Comparison of ENCODE assay signal across 11 mouse cellular contexts in genomic region chr5:123694468-123694867, GRCm38 (mm10). TPM values are rescaled to one million over a fixed set of nuclear protein-coding genes. Genes with fewer than 3 reads are reported as not detected.
A peak's percentile ranks its signal among the peaks of the same experiment; 100 is the strongest.
DNase-seq lines count a peak whose midpoint lies in the region; TF ChIP-seq lines count a peak whose summit lies in the region.
"Had no signal": no experiment of that assay in that cellular context is flagged by ENCODE, and none has a peak within 500 bp of the region (broad histone marks: within the 10 kb centered on the region; RNA-seq: fewer than 3 reads in every experiment).

No protein-coding gene starts in this region.

- TF ChIP-seq CTCF in embryonic fibroblast, embryonic 13.5 days (IDR thresholded peaks at IDR 0.05; ENCODE audit: borderline replicate concordance, insufficient read depth, low read length) = no peak

- H3K27ac ChIP-seq in embryonic fibroblast, embryonic 13.5 days (ENCODE audit: insufficient read depth, low read length) = peak overlapping the region; percentile 88
- H3K27ac ChIP-seq: limb, embryonic 12.5 days; neural tube, embryonic 12.5 days had no signal

- TF ChIP-seq POLR2A in embryonic fibroblast, embryonic 13.5 days (IDR thresholded peaks at IDR 0.05; ENCODE audit: low read depth, low read length) = no peak

- intact Hi-C loops in heart, postnatal 25 days (cut with DNase I) = no loop called here

- H3K4me3 ChIP-seq in embryonic fibroblast, embryonic 13.5 days (ENCODE audit: insufficient read depth, low read length) = no peak overlapping the region
- H3K4me3 ChIP-seq: limb, embryonic 12.5 days; neural tube, embryonic 12.5 days had no signal

- H3K4me1 ChIP-seq in embryonic fibroblast, embryonic 13.5 days (ENCODE audit: control insufficient read depth, insufficient read depth, low read length) = peaks cover 6% of the 10 kb centered on the region
- H3K4me1 ChIP-seq: limb, embryonic 12.5 days; neural tube, embryonic 12.5 days had no signal

- DNase-seq in kidney, postnatal 14 days = peak; percentile 26
- no peak for DNase-seq in kidney, adult 18-20 months
- DNase-seq in heart, postnatal 25 days (ENCODE audit: low spot score) = peak; percentile 55
- DNase-seq in skeletal muscle tissue, adult 2 months (ENCODE audit: low read depth, low spot score) = peak; percentile 60
- DNase-seq in left cerebral cortex, adult 8-10 months (ENCODE audit: low spot score in 2 of 2) = no peak
- no peak for DNase-seq in layer of hippocampus, postnatal 36 days
- DNase-seq in cerebellum, postnatal 4 days (ENCODE audit: low spot score in 2 of 2) = no peak
- DNase-seq: cerebellum, adult 2 months had no signal

RNA-seq across cellular contexts. Expression of gene Clip1, which starts 10.1 kb away (rescaled TPM):
- 41.3 and 46.0 TPM in 2 replicates for polyA plus RNA-seq in embryonic fibroblast, embryonic 13.5 days (2011; ENCODE audit: insufficient read length, low read depth, missing spikeins)
- 100 to 1,000 TPM; 135 to 152 TPM for total RNA-seq in heart, postnatal 25 days (2021)
- 100 to 1,000 TPM; 113 to 125 (median 122) TPM for total RNA-seq in left cerebral cortex, adult 8-10 months (2022)
- total RNA-seq in layer of hippocampus, postnatal 36 days (2021) = 100 to 1,000 TPM; 136 to 137 TPM

RNA-seq across cellular contexts. Expression of gene Zcchc8, which starts 26.4 kb away (rescaled TPM):
- polyA plus RNA-seq in embryonic fibroblast, embryonic 13.5 days (2011; ENCODE audit: insufficient read length, low read depth, missing spikeins) = 47.8 and 56.3 TPM in 2 replicates
- total RNA-seq in heart, postnatal 25 days (2021) = 10 to 100 TPM; 23.2 to 25.1 TPM
- total RNA-seq in left cerebral cortex, adult 8-10 months (2022) = 10 to 100 TPM; 30.4 to 48.8 (median 44.5) TPM
- 10 to 100 TPM; 49.6 to 63.2 TPM for total RNA-seq in layer of hippocampus, postnatal 36 days (2021)

RNA-seq across cellular contexts. Expression of gene Rsrc2, which starts 54.7 kb away (rescaled TPM):
- 105 and 122 TPM in 2 replicates for polyA plus RNA-seq in embryonic fibroblast, embryonic 13.5 days (2011; ENCODE audit: insufficient read length, low read depth, missing spikeins)
- 10 to 100 TPM; 45.9 to 47.3 TPM for total RNA-seq in heart, postnatal 25 days (2021)
- 10 to 100 TPM; 66.7 to 90.2 (median 78.9) TPM for total RNA-seq in left cerebral cortex, adult 8-10 months (2022)
- total RNA-seq in layer of hippocampus, postnatal 36 days (2021) = 100 to 1,000 TPM; 101 to 110 TPM

RNA-seq across cellular contexts. Expression of gene Kntc1, which starts 55.0 kb away (rescaled TPM):
- 24.7 and 42.0 TPM in 2 replicates for polyA plus RNA-seq in embryonic fibroblast, embryonic 13.5 days (2011; ENCODE audit: insufficient read length, low read depth, missing spikeins)
- total RNA-seq in heart, postnatal 25 days (2021) = under 1 TPM; 0.56 to 0.86 TPM
- 1 to 10 TPM in 1 of 4 experiments, under 1 TPM in 3; 0.48 to 1.4 (median 0.74) TPM for total RNA-seq in left cerebral cortex, adult 8-10 months (2022)
- total RNA-seq in layer of hippocampus, postnatal 36 days (2021) = 1 to 10 TPM; 2.3 to 3.4 TPM

Comparison
In these comparisons a context has a peak if more than half of its experiments do, and no peak if none do; other contexts are left out.
1. DNase-seq: peak in kidney, postnatal 14 days (single experiment), heart, postnatal 25 days (single experiment) and skeletal muscle tissue, adult 2 months (single experiment); none in kidney, adult 18-20 months (single experiment), left cerebral cortex, adult 8-10 months (0 of 2), layer of hippocampus, postnatal 36 days (0 of 2) and cerebellum, postnatal 4 days (0 of 2).